Mouse (Mus musculus) CD4-positive, CD25-positive, alpha-beta regulatory T cell, adult 4 months (primary cell): ENCODE results near the gene Hmgcs1. TPM values are rescaled to one million over a fixed set of nuclear protein-coding genes. Genes with fewer than 3 reads are reported as not detected.
"Not testable (repeated sequence)": the region's sequence is repeated elsewhere in the genome, so short reads cannot be mapped to it uniquely, and the experiment has no call there.

ENCODE experiments used
- ATAC-seq: one replicate; pipeline ENCODE4 v1.8.0; 2017
- polyA plus RNA-seq, 2 experiments: library from polyadenylated mRNA; unstranded; fragments of 100-300 nt; shearing (Covaris generic); gene quantifications; one replicate each; pipeline ENCODE4 v1.2.1; 2017

The Hmgcs1 gene
- polyA plus RNA-seq = 10 to 100 TPM; 47.8 to 54.1 TPM

GRCm38 (mm10) chr13:119690039-119690728 lies at the start of gene Hmgcs1:
TSS of gene Hmgcs1 (plus strand) at chr13:119690379.
- ATAC-seq = peak; percentile 92

GRCm38 (mm10) chr13:119640504-119640903 lies 49.7 kb upstream of the Hmgcs1 start:
- ATAC-seq = peak; percentile 93

- ATAC-seq = no peak
These were observed 49.0 kb upstream of the Hmgcs1 start for GRCm38 (mm10) chr13:119641145-119641544.

GRCm38 (mm10) chr13:119644769-119645168 lies 45.4 kb upstream of the Hmgcs1 start:
- ATAC-seq = no peak

- ATAC-seq = no peak
These were observed 43.7 kb upstream of the Hmgcs1 start for GRCm38 (mm10) chr13:119646511-119646910.

GRCm38 (mm10) chr13:119648891-119649698 lies 41.1 kb upstream of the Hmgcs1 start:
- no peak for ATAC-seq

- no peak for ATAC-seq
These were observed 40.5 kb upstream of the Hmgcs1 start for GRCm38 (mm10) chr13:119649699-119650046.

- no peak for ATAC-seq
These were observed 35.4 kb upstream of the Hmgcs1 start for GRCm38 (mm10) chr13:119654734-119655133.

- ATAC-seq = no peak
These were observed 33.9 kb upstream of the Hmgcs1 start for GRCm38 (mm10) chr13:119656246-119656645.

GRCm38 (mm10) chr13:119656846-119657416 lies 33.2 kb upstream of the Hmgcs1 start:
- ATAC-seq = no peak

- ATAC-seq = not testable (repeated sequence)
These were observed 28.8 kb upstream of the Hmgcs1 start for GRCm38 (mm10) chr13:119661420-119661819.

GRCm38 (mm10) chr13:119678794-119679193 lies 11.4 kb upstream of the Hmgcs1 start:
- ATAC-seq = no peak

GRCm38 (mm10) chr13:119679721-119680120 lies 10.5 kb upstream of the Hmgcs1 start:
- no peak for ATAC-seq

GRCm38 (mm10) chr13:119681161-119681560 lies 9.0 kb upstream of the Hmgcs1 start:
- ATAC-seq = no peak

GRCm38 (mm10) chr13:119684416-119685177 lies 5.6 kb upstream of the Hmgcs1 start:
- no peak for ATAC-seq

GRCm38 (mm10) chr13:119689709-119690038 lies 505 bp upstream of the Hmgcs1 start:
- ATAC-seq = no peak

GRCm38 (mm10) chr13:119690876-119691620 lies 869 bp downstream of the Hmgcs1 start:
- peak; percentile 2 for ATAC-seq

GRCm38 (mm10) chr13:119691958-119692357 lies 1.8 kb downstream of the Hmgcs1 start:
- not testable (repeated sequence) for ATAC-seq

- no peak for ATAC-seq
These were observed 5.5 kb downstream of the Hmgcs1 start for GRCm38 (mm10) chr13:119695676-119696075.

- ATAC-seq = no peak
These were observed 6.3 kb downstream of the Hmgcs1 start for GRCm38 (mm10) chr13:119696496-119696895.

GRCm38 (mm10) chr13:119698436-119698835 lies 8.3 kb downstream of the Hmgcs1 start:
- ATAC-seq = no peak

- no peak for ATAC-seq
These were observed 14.1 kb downstream of the Hmgcs1 start for GRCm38 (mm10) chr13:119704280-119704679.
